Mouse (Mus musculus) left cerebral cortex, postnatal 36 days (tissue): ENCODE results near the gene Slc38a3. TPM values are rescaled to one million over a fixed set of nuclear protein-coding genes. Genes with fewer than 3 reads are reported as not detected.

Experiments
- DNase-seq, 2 experiments: peaks; one replicate each; pipeline ENCODE4 v3.0.0; 2021 to 2022; ENCODE audit warnings: low spot score in 2 of 2, mixed read lengths in 1 of 2
- intact Hi-C: fragments of 180-260 bp; cut with DNase I; formaldehyde crosslinking; loops from one replicate; pipeline ENCODE4 v1.15.1; 2025
- total RNA-seq, 2 experiments: library from RNA; stranded (reverse); gene quantifications; 2 replicates each; pipeline ENCODE4 v1.2.3; 2021

Slc38a3 gene
- 10 to 100 TPM; 66.3 to 66.8 TPM for total RNA-seq

- intact Hi-C loops: no loop called here
- DNase-seq: no peak
These were observed at the start of gene Slc38a3 for GRCm38 (mm10) chr9:107669480-107669945. TSS of gene Slc38a3 (minus strand) at chr9:107669530.

- DNase-seq: no peak
- intact Hi-C loops: no loop called here
These were observed 47.6 kb upstream of the Slc38a3 start for GRCm38 (mm10) chr9:107716951-107717350.

GRCm38 (mm10) chr9:107715632-107716031, 46.3 kb upstream of the Slc38a3 start:
- intact Hi-C loops: no loop called here
- no peak for DNase-seq

- intact Hi-C loops: no loop called here
- DNase-seq: no peak
These were observed 45.1 kb upstream of the Slc38a3 start for GRCm38 (mm10) chr9:107714221-107714952.

GRCm38 (mm10) chr9:107709697-107710483, 40.6 kb upstream of the Slc38a3 start, which contains the start of gene Sema3f:
TSS of gene Sema3f (minus strand) at chr9:107710475.
- intact Hi-C loops: no loop called here
- peak; percentile 71 to 80 for DNase-seq

GRCm38 (mm10) chr9:107709096-107709696, 39.9 kb upstream of the Slc38a3 start:
- peak; percentile 28 to 34 for DNase-seq
- intact Hi-C loops: no loop called here

- intact Hi-C loops: no loop called here
- no peak for DNase-seq
These were observed 39.2 kb upstream of the Slc38a3 start for GRCm38 (mm10) chr9:107708439-107709095.

GRCm38 (mm10) chr9:107707701-107708438, 38.5 kb upstream of the Slc38a3 start:
- peak; percentile 16 to 33 for DNase-seq
- intact Hi-C loops: no loop called here

GRCm38 (mm10) chr9:107706781-107707211, 37.5 kb upstream of the Slc38a3 start:
- intact Hi-C loops: no loop called here
- DNase-seq: no peak

GRCm38 (mm10) chr9:107703337-107704122, 34.2 kb upstream of the Slc38a3 start:
- no peak for DNase-seq
- intact Hi-C loops: loop anchor here (5.0 kb wide), 1 partner anchor 34 kb away; no protein-coding TSS in a partner anchor

GRCm38 (mm10) chr9:107702606-107703185, 33.4 kb upstream of the Slc38a3 start:
- DNase-seq: no peak
- intact Hi-C loops: loop anchor here (5.0 kb wide), 1 partner anchor 35 kb away; no protein-coding TSS in a partner anchor

GRCm38 (mm10) chr9:107701594-107701993, 32.3 kb upstream of the Slc38a3 start:
- intact Hi-C loops: loop anchor here (5.0 kb wide), 1 partner anchor 36 kb away; no protein-coding TSS in a partner anchor

GRCm38 (mm10) chr9:107700114-107700571, 30.8 kb upstream of the Slc38a3 start:
- DNase-seq: peak; percentile 57 to 70
- intact Hi-C loops: loop anchor here (5.0 kb wide), 1 partner anchor 37 kb away; no protein-coding TSS in a partner anchor

More at GRCm38 (mm10) chr9:107701594-107701993, 32.3 kb upstream of the Slc38a3 start:
- peak; percentile 78 to 83 for DNase-seq

- intact Hi-C loops: no loop called here
- DNase-seq: no peak
These were observed 30.1 kb upstream of the Slc38a3 start for GRCm38 (mm10) chr9:107699376-107699980.

GRCm38 (mm10) chr9:107698611-107699190, 29.4 kb upstream of the Slc38a3 start:
- intact Hi-C loops: no loop called here

GRCm38 (mm10) chr9:107697811-107698521, 28.6 kb upstream of the Slc38a3 start:
- intact Hi-C loops: no loop called here
- no peak for DNase-seq

More at GRCm38 (mm10) chr9:107698611-107699190, 29.4 kb upstream of the Slc38a3 start:
- DNase-seq: no peak
